Mouse (Mus musculus) bone marrow, adult 2 months (tissue): ENCODE results near the gene Fgf12. TPM values are rescaled to one million over a fixed set of nuclear protein-coding genes. Genes with fewer than 3 reads are reported as not detected.
A peak's percentile ranks its signal among the peaks of the same experiment; 100 is the strongest.

Experiments used
- H3K27ac ChIP-seq: fragments of 200-500 bp; 2 replicates; pipeline ENCODE4 v1.5.1; 2012; ENCODE audit warnings: low read depth, mild to moderate bottlenecking, control low read depth, inconsistent platforms, low read length; ENCODE audit not compliant: control insufficient read depth, poor library complexity, insufficient read depth
- H3K4me1 ChIP-seq: fragments of 200-500 bp; 2 replicates; pipeline ENCODE4 v1.6.1; 2011; ENCODE audit warnings: low read length; ENCODE audit not compliant: control insufficient read depth, insufficient read depth
- H3K4me3 ChIP-seq: fragments of 200-500 bp; replicated peaks from 2 replicates; pipeline ENCODE3; 2011; ENCODE audit warnings: mild to moderate bottlenecking, low read depth, low read length, control low read depth; ENCODE audit not compliant: control insufficient read depth
- CTCF ChIP-seq: fragments of 200-500 bp; IDR thresholded peaks from 2 replicates; pipeline ENCODE4 v1.5.1; 2011; ENCODE audit warnings: low read length, control low read depth; ENCODE audit not compliant: control insufficient read depth, insufficient read depth
- POLR2A ChIP-seq: fragments of 200-500 bp; IDR thresholded peaks from 2 replicates; pipeline ENCODE4 v1.6.1; 2011; ENCODE audit warnings: low read depth, mild to moderate bottlenecking, control low read depth, low read length, borderline replicate concordance; ENCODE audit not compliant: control insufficient read depth
- WGBS: fragments of 180-500 bp; shearing (Covaris S2); methylation state at CpG from one replicate; pipeline ENCODE4 v1.1.7; 2018; 5-methylcytosine and 5-hydroxymethylcytosine counted together
- polyA plus RNA-seq: library from polyadenylated mRNA; stranded (reverse); fragments of >200 nt; gene quantifications from 2 replicates; pipeline ENCODE4 v1.2.4, GENCODE M21; 2011; ENCODE audit warnings: low replicate concordance; ENCODE audit not compliant: missing spikeins, insufficient read depth, insufficient read length

Gene Fgf12
- polyA plus RNA-seq, 1 experiment = 0.85 TPM

DNA sequence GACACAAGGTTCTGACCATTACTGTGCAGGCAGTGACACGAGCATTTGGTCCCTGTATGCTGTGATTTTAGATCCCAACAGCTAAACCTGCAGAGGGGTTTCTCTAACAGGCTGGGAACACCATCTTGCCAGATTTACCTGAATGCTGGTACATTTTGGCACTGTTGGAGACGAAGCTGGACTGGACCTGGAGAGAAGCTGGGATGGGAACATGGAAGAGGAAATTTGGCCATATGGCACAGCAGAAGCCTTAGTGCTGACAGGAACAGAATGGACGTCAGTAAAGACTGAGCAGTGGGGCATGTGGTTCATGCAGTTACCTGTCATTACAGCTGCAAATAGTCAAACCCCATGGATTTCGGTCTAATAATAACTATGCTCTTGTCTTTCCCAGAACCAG lies 151.1 kb downstream of the Fgf12 start:
- no peak overlapping the region for H3K27ac ChIP-seq
- no peaks in the 10 kb centered on the region for H3K4me1 ChIP-seq
- TF ChIP-seq POLR2A (no peak), CTCF (no peak)
- WGBS = 73% methylated on average over 4 of the region's 4 CpGs
- no peak overlapping the region for H3K4me3 ChIP-seq

DNA sequence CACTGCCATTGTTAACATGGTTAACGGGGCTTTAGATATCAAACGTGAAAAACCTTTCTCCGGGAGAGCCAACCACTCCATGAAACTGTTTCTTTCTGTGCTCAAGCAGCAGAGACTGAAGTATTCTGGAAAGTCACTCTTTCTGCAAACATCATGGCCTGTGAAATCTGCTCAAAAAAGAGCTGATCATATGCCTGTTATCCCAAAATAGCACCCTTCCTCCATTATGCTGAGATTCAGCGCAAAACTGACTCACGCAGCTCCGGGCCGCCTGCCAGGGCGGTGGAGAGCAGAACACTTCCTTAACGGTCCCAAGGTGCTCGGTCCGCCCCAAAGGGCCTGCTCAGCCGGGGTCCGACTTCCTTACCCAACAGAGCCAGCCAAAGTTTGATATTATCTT lies 156.8 kb downstream of the Fgf12 start:
- no peaks in the 10 kb centered on the region for H3K4me1 ChIP-seq
- H3K27ac ChIP-seq = no peak overlapping the region
- 80% methylated on average over 13 of the region's 13 CpGs for WGBS
- no peak for TF ChIP-seq POLR2A
- no peak for TF ChIP-seq CTCF
- H3K4me3 ChIP-seq = no peak overlapping the region

DNA sequence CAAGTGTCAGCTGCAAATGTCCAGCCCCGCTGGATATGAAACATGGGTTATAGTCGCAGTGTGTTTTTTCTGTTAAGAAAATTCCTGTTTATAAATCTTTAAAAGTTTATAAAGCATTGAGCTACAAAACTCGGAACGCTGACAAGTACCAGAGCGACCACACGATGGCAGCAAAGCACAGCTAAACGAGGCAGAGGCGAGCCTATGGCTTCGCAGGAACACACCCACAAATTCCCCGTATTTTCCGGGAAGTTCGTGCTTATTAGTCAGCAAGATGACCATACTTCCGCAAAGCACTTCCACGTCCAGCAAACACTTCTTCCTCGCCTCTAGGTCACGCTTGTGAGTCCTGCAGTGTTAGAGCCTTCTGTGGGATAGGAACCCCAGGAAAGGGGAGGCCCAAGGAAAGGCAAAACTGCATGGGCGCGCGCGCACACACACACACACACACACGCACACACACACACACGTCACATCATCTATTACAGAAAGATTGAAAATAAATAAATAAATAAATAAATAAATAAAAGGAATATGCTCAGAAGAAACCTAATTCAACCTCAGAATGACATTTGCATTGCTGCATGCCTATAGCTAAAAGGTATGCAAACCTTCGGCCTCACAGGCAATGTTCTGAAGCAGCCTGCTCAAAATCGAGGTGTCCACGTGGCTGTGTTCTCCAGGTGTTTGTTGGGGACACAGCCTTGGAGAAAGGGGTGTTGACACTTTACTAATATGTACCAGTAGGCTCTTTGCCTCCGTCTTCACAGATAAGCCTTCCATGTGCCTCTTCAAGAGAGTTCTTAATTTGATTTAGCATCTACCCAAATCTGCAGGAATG lies 159.6 kb downstream of the Fgf12 start:
- H3K4me1 ChIP-seq = no peaks in the 10 kb centered on the region
- 22% methylated on average over 26 of the region's 26 CpGs for WGBS
- TF ChIP-seq CTCF = peak; percentile 55
- TF ChIP-seq POLR2A = no peak
- H3K4me3 ChIP-seq = no peak overlapping the region
- no peak overlapping the region for H3K27ac ChIP-seq

DNA sequence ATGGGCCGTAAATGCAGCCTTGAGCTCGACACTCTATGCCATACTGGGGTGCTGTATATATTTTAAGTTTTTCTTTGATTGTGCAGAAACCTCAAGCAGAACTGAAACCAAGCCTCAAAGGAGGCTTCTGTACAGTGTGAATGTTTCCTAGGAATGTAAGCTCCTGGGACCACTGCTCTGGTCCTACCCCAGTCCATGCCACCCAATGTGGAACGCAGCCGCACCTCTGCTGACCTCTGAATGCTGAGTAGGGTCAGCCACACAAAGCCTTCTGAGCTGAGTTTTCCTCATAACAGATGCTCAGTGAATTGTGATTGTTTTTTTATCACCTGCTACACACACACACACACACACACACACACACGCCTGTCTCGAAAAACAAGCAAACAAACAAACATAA lies 160.4 kb downstream of the Fgf12 start:
- TF ChIP-seq POLR2A (no peak), CTCF (no peak)

DNA sequence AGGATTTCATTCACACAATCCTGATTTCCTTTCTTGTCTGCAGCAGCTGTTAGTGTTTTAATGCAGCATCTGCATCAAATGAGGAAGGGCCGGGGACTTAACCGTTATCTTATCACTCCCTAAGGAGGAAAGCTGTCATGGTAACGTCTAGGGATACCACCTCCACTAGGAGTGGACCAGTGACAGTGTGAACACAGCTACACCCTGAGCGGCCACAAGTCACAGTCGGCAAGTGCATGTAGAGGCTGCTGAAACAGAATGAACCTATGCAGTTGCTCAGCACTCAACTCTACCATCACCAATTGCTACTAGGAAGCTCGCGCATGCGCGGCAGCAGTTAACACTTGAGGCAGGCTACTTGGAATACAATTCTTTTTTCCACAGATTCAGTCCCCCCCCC lies 161.3 kb downstream of the Fgf12 start:
- Histone ChIP-seq H3K4me3 (no peak overlapping the region), H3K27ac (no peak overlapping the region), H3K4me1 (no peaks in the 10 kb centered on the region)
- TF ChIP-seq CTCF (no peak), POLR2A (no peak)
- 70% methylated on average over 9 of the region's 9 CpGs for WGBS

More for the DNA sequence above, 160.4 kb downstream of the Fgf12 start:
- Histone ChIP-seq H3K4me3 (no peak overlapping the region), H3K27ac (no peak overlapping the region), H3K4me1 (no peaks in the 10 kb centered on the region)
- WGBS = 88% methylated on average over 6 of the region's 6 CpGs

DNA sequence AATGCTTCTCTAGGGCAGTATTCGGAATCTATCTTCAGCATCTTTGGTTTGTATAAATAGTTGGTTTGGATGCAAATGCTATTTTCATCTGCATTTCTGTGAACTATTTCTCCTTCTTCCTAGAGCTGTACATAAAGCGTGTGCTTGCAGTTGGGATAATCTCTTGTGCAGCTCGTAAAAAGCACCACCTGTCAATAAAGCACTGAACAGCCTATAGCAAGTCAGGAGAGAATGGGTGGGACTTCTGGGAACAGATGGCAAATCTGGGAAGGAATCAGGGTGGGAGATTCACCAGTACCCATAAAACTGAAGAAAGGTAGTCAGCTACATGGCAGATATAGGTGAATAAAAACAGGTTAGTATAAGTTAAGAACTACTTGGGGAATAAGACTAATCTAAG lies 180.7 kb downstream of the Fgf12 start:
- TF ChIP-seq CTCF (no peak), POLR2A (no peak)
- Histone ChIP-seq H3K4me1 (no peaks in the 10 kb centered on the region), H3K4me3 (no peak overlapping the region), H3K27ac (no peak overlapping the region)
- WGBS = 73% methylated on average over 3 of the region's 3 CpGs

DNA sequence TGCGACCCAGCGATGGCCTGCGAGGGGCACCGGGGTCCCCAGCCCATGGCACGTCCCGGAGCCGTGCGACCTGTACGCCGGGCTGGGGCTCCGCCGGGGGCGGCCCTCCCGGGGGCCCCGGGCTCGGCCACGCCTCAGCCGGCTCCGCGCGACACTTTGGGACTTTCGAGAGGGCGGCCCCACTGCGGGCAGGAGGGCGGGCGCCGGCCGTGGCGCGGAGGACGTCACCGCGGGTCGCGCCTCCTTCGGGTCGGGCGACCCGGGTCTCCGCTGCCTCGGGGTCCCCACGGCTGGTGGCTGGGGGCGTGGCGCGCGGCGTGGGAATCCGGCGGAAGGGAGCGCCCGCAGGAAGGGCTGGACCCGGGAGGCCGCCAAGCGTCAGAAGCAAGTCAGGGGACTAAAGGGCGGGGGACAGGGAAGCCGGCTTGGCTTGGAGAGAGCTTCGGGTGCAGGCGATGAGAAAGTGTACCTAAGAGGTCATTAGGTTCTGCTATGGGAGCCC lies 188.1 kb downstream of the Fgf12 start:
- Histone ChIP-seq H3K4me3 (no peak overlapping the region), H3K4me1 (no peaks in the 10 kb centered on the region), H3K27ac (no peak overlapping the region; the same call in 1 of the 2 replicates)
- WGBS = 3% methylated on average over 56 of the region's 58 CpGs
- no peak for TF ChIP-seq POLR2A
- no peak for TF ChIP-seq CTCF

DNA sequence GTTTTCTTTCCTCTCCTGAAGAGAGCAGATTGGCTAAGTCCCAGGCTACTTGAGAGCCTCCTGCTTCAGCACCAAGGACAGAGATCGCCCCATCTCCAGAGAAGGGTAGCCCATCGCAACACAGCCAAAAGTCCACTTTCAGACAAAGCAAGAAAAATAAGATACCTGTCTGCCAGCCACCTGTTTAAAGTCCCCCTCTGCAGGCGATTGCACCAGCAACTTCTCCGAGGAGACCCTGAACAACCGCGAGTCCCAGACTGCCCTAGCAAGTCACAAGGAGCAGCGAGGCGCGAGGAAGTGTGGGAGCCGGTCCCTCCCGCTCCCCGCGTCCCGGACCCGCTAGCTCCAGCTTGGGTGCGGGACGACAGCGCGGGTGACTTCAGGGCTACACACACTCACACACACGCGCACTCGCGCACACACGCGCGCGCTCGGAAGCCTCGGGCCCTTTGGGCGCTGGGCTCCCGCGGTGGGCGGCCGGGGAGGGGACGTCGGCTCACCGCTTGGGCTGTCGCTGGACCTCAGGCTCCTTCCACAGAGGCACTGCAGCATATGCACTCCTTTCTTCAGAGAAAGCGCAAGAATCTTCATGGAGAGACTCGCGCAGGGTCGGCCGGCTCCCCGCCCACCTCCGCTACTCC lies 188.7 kb downstream of the Fgf12 start:
- no peak overlapping the region for H3K4me3 ChIP-seq
- TF ChIP-seq POLR2A (no peak), CTCF (no peak)
- 3% methylated on average over 45 of the region's 45 CpGs for WGBS
- H3K4me1 ChIP-seq = no peaks in the 10 kb centered on the region
- no peak overlapping the region; the same call in 1 of the 2 replicates for H3K27ac ChIP-seq

DNA sequence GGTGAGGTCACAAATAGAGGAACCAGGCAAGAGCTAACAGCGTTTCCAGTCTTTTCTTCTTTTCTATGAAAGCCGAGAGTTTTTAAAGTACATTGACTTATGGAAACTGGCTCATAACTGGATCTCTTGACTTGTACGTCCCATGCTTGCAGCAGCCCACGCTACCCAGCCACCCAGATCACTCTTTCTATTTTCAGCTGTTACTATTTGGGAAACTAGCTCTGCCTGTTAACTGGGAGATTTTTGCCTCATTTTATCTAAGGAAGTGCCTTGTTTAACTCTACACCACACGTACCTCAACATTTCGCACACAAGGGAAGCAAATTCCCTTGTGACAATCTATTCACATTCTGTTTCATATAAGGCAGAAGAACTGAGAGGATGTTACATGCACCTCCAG lies 190.0 kb downstream of the Fgf12 start:
- no peaks in the 10 kb centered on the region; the same call in 1 of the 2 replicates for H3K4me1 ChIP-seq
- no peak overlapping the region for H3K4me3 ChIP-seq
- 70% methylated on average over 6 of the region's 6 CpGs for WGBS
- TF ChIP-seq POLR2A (no peak), CTCF (no peak)
- H3K27ac ChIP-seq = no peak overlapping the region
